Mouse (Mus musculus) brain, embryonic 14.5 days (tissue): ENCODE results near the gene Gm3233.
"Not testable (repeated sequence)": the region's sequence is repeated elsewhere in the genome, so short reads cannot be mapped to it uniquely, and the experiment has no call there.

Source experiments
- CTCF ChIP-seq: fragments of 200-500 bp; IDR thresholded peaks from 2 replicates; pipeline ENCODE4 v1.5.1; 2012; ENCODE audit warnings: inconsistent platforms, mild to moderate bottlenecking, moderate library complexity, borderline replicate concordance; ENCODE audit not compliant: insufficient read depth, insufficient read length; ENCODE audit errors: extremely low read depth
- POLR2A ChIP-seq: fragments of 200-500 bp; IDR thresholded peaks from 2 replicates; pipeline ENCODE4 v1.6.1; 2012; ENCODE audit warnings: mild to moderate bottlenecking, inconsistent platforms, borderline replicate concordance; ENCODE audit not compliant: poor library complexity, insufficient read depth, insufficient read length, severe bottlenecking; ENCODE audit errors: extremely low read depth

DNA sequence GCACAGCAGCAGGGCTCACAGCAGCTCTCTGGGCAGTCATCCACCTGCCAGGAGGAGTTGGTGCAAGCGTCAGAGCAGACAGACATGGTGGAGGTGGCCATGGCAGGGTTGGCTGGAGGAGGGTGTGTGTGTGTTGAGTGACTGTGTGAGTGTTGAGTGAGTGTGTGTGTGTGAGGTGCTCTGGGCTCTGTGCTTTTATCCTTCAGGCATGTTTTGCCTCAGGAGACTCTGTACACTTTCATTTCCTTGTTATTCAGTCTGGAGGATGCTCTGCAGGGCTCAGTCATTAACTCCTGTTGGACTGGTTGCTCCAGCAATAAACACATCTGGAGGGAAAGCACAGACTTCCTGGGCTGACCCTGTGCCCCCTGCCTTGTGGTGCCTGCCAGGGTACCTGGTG lies 8.2 kb downstream of the Gm3233 start, which contains the start of gene Gm9736:
- TF ChIP-seq POLR2A, CTCF: not testable (repeated sequence)
